Mouse (Mus musculus): ENCODE results near the gene Espl1.

The Espl1 gene

DNA sequence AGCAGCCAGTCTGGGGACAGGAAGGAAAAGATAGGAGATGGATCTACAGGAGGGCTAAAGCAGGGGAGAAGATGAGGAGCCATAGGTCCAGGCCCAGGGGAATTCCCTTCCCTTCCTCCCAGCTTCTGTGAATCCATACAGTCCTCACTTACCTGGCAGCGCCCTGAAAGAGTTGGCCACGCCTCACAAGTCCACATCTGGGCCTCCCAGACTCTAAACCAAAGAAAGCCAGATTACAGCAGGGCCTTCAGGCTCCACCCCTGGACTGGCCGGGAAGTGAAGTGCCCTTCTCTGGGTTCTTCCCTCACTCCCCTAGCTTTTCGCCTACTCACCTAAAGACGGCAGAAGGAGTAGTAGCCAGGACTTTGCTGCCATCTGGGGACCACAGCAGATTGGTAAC lies 43.5 kb downstream of the Espl1 start:
- DNase-seq, result no peak

DNA sequence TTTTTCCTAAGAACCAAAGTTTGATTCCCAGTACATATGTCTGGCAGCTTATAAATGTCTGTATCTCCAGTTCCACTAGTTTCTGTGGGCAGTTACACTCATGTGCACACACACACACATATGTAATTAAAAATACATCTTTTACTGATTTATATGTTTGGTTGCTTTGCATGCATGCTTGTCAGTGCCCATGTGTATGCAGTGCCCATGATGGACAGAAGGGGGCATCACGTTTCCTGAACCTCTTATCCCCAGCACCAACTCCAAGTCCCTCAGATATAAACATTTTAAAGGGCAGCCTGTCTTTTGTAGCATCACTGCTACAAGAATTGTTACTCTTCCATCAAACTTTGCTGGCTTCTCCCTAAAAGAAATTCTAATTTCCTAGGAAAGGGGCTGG lies 45.5 kb downstream of the Espl1 start:
- DNase-seq, result peak; percentile 41

DNA sequence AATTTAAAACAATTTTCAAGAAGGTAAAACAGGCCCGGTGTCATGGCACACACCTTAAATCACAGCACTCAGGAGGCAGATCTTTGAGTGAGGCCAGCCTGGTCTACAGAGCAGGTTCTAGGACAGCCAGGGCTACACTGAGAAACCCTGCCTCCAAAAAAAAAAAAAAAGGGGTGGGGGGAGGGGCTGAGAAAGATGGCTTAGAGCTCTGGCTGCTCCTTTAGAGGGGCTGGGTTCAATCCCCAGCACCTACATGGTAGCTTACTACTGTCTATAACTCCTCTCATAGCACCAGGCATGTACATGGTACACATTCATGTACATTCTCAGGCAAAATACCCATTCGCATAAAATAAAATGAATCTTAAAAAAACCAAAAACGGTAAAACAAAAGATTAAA lies 48.4 kb downstream of the Espl1 start:
- no peak for DNase-seq

DNA sequence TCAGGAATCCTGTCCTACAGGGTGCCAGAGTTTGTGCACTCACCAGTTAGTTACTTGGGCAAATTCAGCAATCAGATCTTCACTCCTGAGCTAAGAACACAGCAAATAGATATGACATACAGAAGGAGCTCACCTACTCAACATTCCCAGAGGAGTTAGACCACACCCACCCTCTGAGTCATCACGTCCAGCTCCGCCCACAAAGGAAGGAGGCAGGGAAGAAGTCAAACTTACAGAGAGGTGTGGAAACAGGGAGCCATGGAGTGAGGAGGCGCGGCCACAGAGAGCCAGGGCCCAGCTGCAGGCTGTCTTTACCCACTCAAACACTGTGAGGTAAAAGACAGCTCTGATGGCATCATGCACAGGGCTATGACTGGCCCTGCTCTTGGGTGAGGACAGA lies 50.4 kb downstream of the Espl1 start:
- no peak for DNase-seq

DNA sequence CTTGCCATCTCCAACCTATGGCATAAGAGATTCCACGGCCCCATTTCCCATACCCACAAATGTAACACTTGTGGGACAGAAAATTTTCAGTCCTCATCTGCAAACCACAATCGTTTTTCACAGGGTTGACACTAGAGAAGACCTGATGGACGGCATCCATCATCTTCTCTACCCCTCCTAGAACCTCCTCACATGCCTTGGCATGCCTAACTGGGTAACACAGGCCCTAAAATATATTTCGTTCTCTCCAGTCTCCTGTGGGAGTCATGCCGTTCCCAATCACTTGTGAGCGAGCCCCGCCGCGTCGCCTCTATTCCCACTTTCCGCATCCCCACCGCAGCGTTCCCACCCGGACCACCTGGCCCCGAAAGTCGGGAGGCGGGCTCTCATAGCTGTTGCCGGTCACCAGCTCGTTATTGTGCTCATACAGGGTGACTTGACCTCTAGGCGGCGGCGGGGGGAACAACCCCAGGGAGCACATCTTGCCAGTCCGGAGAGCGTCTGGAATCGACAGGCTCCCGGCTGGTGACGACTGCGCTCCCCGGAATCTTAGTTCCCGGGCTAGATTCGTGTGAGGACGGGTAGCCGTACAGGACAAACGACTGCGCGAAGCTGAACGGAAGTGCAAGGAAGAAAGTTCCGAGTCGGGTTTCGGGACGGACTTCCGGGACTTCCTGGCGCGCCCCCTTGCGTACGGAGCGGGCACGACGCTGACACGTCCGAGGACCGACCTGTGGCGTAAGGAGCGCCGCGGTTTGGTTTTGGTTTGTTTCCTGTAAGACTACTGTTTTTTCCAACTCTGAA lies 54.3 kb downstream of the Espl1 start, which contains the start of gene Aaas:
Aaas (minus strand) TSS at position 634 of the 804 bp plus-strand sequence.
- peak; percentile 97 for DNase-seq

DNA sequence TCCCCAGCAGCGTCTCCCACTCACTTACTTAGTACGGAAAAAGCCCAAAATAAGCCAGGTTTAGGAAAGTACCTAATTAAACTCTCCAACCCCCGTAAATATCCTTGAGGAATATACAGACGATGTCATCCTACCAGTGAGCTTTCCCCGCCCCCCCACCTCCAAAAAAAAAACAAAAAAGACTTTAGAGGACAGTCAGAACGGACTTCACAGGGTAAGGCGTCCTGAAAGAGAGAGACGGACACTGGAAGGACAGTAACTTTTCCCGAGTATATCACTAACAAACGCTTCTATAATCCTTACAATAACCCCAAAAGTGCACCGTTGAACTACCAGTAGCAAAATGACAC lies 54.9 kb downstream of the Espl1 start:
- DNase-seq, result no peak

DNA sequence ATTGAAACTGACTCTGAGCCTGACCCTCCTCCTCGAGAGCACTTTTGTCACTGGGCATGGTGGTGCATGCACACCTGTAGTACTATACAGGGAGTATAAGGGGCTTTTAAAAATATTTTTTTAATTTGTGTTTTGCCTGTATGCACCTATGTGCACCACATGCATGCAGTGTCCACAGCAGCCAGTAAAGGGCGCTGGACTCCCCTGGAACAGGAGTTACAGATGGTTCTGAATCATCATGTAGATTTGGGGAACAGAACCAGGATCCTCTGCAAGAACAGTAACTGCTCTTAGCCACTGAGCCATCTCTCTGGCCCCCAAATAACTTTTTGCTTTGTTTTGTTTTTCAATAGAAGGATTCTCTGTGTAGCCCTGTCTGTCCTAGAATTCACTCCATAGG lies 56.1 kb downstream of the Espl1 start:
- DNase-seq, result no peak

DNA sequence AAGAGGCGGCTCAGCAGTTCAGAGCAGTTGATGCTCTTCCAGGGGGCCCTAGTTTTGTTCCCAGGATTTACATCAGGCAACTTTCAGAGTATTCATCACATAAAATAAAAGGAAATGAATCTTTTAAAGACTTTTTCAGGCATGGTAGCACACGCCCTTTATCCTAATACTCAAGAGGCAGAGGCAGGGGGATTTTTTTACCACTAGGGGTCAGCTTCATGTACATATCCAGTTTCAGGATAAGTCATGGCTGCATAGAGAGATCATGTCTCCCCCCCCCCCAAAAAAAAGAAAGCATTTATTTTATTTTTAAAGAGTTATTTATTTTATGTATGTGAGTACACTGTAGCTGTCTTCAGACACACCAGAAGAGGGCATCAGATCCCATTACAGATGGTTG lies 57.9 kb downstream of the Espl1 start:
- peak; percentile 39 for DNase-seq

DNA sequence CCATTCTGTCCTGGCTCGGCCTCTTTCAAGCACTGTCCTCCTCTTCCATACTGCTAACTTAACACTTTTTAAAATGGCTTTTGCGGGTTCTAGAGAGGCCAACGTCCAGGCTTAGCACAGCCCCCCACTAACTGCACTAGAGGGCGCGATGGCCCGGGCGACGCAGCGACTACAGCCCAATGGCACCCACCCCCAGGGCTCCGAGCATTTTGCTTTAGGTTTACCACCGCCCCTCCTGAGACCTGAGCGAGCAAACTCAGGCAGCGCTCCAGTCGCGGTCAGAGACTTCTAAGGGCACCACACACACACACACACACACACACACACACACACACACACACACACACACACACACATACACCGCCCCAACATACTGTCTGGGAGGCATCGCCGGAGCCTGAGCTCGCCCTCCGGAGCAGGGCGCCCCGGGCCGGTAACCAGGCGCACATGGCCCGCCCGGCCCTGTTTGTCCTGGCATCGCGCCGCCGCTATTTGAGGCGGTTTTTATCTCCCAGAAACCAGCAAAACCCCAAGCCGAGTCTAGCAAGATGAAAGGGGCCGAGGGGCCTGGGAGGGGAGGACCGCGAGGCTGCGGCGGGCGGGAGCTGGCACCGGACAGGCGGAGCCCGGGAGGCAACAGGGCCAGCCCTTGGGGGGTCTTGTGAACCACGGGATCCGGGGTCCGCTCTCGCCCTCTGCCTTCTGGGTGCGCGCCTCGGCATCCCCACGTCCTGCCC lies 59.2 kb downstream of the Espl1 start:
- DNase-seq, result peak; percentile 84

DNA sequence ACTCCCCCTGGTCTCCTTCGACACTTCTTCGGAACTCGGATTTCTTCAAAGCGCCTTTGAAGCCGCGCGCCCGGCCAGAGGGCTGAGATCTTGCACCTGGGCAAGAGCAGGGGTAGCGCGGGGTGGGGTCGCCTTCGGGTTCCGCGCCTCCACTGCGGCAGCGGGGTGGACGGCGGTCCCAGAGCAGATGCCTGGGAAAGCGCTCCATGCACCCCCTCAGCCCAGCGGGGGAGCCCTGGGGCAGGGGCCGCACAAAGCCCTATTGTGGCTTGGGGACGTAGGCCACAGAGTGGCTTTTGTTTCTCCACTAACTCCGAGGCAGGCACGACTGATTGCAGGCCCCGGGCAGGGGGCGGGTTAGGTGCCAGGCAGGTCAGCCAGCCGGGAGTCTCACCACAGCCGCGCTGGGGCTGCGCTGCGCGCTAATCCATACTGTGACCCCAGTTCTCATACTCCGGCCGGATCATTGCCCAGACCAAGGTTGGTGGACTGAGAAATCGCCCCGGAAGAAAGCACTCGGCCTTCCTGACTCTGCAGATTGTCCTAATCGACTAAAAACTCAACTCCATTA lies 59.9 kb downstream of the Espl1 start:
- peak; percentile 86 for DNase-seq

DNA sequence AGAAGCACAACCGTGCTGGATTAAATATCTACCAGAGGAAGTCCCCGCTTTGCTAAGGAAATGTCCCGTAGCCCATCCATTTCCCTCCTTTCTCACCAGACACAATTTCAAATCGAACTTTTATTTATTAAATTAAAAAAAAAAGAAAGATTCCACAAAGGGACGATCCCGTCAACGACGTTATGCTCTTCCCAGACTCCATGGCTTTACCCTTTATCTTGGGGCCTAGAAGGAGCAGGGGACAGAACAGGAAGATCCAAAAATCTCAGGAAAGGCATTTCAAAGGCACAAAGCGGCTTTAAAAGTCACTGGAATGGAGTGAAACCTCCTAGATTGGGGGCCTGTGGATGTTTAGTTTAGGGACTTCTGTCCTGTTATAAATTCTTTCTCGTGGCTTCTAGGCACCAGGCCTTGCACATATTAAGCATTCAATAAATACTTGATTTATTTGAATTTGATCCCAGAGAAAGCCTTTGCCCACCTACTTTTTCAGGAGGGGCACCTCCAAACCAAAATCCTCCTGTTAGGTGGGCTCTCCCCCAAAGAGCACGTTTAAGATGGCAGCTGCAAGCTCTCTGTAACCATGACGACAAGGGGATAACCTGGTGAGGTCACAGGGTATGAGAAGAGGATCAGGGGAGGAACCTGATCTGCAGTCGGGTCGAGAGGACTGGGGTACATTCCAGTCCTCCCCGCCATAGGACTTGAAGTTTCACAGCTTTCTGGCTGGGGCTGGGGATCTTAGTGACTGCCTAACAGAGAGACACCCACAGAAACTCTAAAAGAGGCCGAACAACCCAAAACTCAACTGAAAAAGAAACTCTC lies 60.6 kb downstream of the Espl1 start:
- DNase-seq, result peak; percentile 64

DNA sequence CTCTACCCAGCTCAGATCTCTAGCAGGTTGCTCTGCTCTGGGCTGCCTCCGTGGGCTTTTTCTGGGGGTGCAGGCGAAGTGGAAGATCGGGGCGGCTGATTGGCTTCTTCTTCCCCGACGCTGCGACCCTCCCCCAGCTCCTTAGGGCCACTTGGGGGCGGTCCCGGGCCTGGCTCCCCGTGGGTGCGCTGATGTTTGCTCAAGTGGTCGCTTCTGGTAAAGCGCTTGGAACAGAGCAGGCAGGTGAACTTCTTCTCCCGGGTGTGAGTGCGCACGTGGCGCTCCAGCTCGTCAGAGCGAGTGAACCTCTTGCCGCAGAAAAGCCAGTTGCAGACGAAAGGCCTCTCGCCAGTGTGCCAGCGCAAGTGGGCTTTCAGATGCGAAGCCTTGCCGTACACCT lies 62.1 kb downstream of the Espl1 start:
- DNase-seq, result peak; percentile 62

DNA sequence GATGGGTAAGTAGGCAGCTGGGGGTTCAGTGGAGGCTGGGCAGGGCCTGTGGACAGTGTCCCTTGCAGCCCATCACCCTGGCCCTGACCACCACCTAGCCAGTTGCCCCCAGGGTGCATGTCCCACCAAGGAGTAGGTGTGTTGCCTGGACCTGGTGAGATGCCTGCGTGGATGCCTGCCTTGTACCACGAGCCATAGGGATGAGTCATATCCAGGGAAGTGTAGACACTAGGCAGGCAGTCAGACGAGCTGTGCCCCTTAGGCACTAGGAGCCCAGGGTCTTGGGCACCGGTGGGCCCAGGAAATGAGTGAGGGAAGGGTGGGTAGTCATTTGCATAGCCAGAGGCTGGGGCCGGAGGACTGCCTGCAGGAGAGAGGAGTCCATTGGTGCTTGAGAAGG lies 62.8 kb downstream of the Espl1 start:
- DNase-seq, result peak; percentile 7

DNA sequence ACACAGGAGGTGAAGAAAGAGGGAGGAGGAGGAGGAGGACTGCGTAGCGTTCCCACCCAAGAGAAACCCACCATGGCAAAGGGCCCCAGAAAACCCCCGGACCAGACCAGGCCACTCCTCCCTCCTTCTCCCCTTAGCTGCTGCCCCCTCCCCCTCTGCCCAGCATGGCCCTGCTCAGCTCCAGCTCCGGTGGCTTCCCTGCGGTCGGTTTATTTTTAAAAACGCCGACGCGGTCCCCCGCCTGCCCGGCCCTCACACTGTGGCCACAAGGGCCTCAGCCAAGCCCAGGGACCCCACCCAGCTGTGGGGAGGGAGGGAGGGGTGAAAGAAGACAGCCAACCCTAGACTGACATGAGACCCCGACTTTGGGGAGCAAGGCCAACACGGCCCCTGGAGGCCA lies 66.6 kb downstream of the Espl1 start:
- DNase-seq, result peak; percentile 46

DNA sequence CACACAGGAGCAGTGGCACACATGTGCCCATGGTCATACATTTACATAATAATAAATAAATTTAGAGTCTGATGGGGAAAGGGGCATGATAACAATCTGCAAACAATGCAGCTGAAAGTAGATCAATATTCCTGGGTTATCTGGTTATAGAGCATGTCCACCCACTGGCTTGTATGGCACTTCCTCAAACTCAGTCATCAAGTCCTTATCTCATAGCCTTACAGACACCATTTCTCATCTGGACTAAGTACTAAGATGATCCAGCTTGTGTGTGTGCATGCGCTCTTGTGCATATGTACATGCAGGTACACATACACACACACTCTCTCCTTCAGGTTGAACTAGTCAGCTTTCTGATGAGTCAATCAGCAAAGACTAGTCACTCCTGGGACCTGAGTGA lies 68.6 kb downstream of the Espl1 start:
- DNase-seq, result no peak

DNA sequence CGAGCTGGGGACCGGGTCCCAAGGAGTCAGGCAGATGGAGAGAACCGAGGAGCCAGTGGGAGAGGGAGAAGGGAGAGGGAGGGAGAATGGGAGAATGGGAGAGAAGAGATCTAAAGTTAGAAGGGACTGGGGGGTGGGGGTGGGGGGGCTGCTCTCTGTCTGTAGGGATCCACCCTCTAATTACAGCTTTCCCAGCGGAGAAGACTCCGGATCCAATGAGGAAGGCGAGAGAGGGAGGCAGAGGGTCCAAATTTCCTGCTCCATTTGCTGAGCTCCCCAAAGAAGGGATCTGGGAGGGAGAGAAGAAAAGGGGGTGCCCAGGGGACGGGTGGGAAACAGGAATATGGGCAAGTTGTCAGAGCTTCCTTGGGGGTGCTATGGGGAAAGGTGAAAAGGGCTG lies 70.2 kb downstream of the Espl1 start:
- no peak for DNase-seq

DNA sequence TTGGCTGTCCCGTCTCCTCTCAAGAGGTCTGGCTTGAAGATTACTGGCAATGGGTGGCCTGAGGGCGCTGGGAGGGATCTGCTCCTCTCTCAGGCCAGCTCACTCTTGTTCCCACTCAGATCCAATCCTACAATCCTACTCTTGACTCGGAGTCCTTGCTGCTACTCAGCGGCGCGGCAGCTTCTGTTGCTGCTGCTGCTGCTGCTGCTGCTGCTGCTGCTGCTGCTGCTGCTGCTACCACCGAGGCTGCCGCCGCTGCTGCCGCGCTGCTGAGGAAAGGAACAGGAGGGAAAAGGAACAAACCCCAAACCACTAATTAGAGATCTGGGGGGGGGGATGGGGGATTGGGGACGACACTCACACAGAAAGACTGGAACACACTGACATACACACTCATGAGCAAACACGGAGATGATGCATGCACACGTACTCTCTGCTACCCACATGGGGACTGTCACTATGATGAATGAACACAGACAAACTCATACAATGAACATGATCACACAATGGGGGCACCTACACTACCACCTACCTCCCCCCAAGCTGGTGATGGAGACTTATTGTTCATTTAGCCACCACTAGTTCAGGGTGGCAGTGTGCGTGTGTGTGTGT lies 70.8 kb downstream of the Espl1 start, which contains the start of gene Sp7:
Sp7 (minus strand) TSS at position 450 of the 612 bp plus-strand sequence.
- peak; percentile 63 for DNase-seq

DNA sequence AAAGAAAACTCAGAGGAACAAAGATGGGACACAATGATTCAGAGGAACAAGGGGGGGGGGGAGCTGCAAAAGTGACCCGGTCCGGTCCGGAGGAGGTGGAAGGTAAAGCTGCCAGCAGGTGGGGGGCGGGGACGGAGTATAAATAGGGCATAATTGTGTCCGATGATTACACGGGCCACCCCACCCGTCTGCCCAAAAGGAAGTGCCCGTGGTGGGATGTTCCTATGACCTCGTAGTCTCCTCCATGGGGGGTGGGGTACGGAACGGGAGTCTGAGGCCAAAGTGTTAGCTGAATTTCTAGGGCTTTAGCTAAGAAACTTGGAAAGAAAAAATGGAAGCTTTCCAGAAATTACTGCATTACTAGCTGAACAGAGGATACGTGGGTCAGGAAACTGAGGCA lies 73.9 kb downstream of the Espl1 start:
- peak; percentile 10 for DNase-seq

DNA sequence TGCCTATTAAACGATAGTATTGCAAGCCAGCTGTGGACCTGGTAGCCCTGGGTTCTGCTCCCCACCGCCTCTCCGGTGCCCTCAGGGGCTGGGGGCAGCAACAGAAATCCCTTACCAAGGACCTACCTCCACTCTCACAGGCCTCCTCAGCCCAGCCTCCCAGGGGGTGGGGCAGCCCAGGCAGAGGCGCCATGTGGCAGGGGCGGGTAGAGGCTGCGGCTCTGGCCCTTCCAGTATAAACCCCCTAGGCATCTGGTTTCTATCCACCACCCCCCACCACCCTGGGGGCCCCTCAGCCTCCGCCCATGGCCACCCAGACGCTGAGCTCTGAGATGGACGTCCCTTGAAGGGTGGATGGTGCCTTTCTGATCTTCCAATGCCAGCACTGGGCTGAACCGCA lies 74.7 kb downstream of the Espl1 start:
- DNase-seq, result peak; percentile 65
